Mouse (Mus musculus): ENCODE data around the gene Gtf2a1l.

Gene Gtf2a1l

GRCm38 (mm10) chr17:88653375-88653769, 15.1 kb upstream of the Gtf2a1l start:
- in situ Hi-C loops (cut with MseI, MboI): no loop called here

GRCm38 (mm10) chr17:88658510-88658909, 9.9 kb upstream of the Gtf2a1l start:
- in situ Hi-C loops (cut with MseI, MboI): no loop called here

GRCm38 (mm10) chr17:88666076-88666475, 2.4 kb upstream of the Gtf2a1l start:
- in situ Hi-C loops (cut with MseI, MboI): no loop called here

- in situ Hi-C loops (cut with MseI, MboI): no loop called here
Measured at GRCm38 (mm10) chr17:88669921-88670320, 1.5 kb downstream of the Gtf2a1l start.

GRCm38 (mm10) chr17:88670800-88671199, 2.3 kb downstream of the Gtf2a1l start:
- in situ Hi-C loops (cut with MseI, MboI): no loop called here

GRCm38 (mm10) chr17:88675310-88676309, 7.2 kb downstream of the Gtf2a1l start:
- in situ Hi-C loops (cut with MseI, MboI): no loop called here

- in situ Hi-C loops (cut with MseI, MboI): no loop called here
Measured at GRCm38 (mm10) chr17:88688226-88688625, 19.8 kb downstream of the Gtf2a1l start.

- in situ Hi-C loops (cut with MseI, MboI): no loop called here
Measured at GRCm38 (mm10) chr17:88696656-88697333, 28.3 kb downstream of the Gtf2a1l start.

GRCm38 (mm10) chr17:88700901-88701300, 32.4 kb downstream of the Gtf2a1l start:
- in situ Hi-C loops (cut with MseI, MboI): no loop called here

- in situ Hi-C loops (cut with MseI, MboI): no loop called here
Measured at GRCm38 (mm10) chr17:88702345-88702744, 33.9 kb downstream of the Gtf2a1l start.

GRCm38 (mm10) chr17:88703112-88703511, 34.7 kb downstream of the Gtf2a1l start:
- in situ Hi-C loops (cut with MseI, MboI): no loop called here

GRCm38 (mm10) chr17:88706231-88706649, 37.8 kb downstream of the Gtf2a1l start:
- in situ Hi-C loops (cut with MseI, MboI): no loop called here

- in situ Hi-C loops (cut with MseI, MboI): no loop called here
Measured at GRCm38 (mm10) chr17:88749646-88750045, 81.2 kb downstream of the Gtf2a1l start.

- in situ Hi-C loops (cut with MseI, MboI): no loop called here
Measured at GRCm38 (mm10) chr17:88752827-88753471, 84.5 kb downstream of the Gtf2a1l start.

GRCm38 (mm10) chr17:88753472-88753857, 85.0 kb downstream of the Gtf2a1l start:
- in situ Hi-C loops (cut with MseI, MboI): no loop called here

- in situ Hi-C loops (cut with MseI, MboI): no loop called here
Measured at GRCm38 (mm10) chr17:88755776-88756175, 87.3 kb downstream of the Gtf2a1l start.

GRCm38 (mm10) chr17:88758003-88758437, 89.6 kb downstream of the Gtf2a1l start:
- in situ Hi-C loops (cut with MseI, MboI): no loop called here

GRCm38 (mm10) chr17:88763396-88764135, 95.1 kb downstream of the Gtf2a1l start:
- in situ Hi-C loops (cut with MseI, MboI): no loop called here

GRCm38 (mm10) chr17:88764136-88764485, 95.7 kb downstream of the Gtf2a1l start:
- in situ Hi-C loops (cut with MseI, MboI): no loop called here
